Mouse (Mus musculus): Measurements from ENCODE around the gene Hipk1.

- TF ChIP-seq CTCF (IDR thresholded peaks at IDR 0.05; ENCODE audit: low read depth) (no peak), EP300 (IDR thresholded peaks at IDR 0.05; ENCODE audit: low read depth) (no peak)
Observed at GRCm38 (mm10) chr3:103704661-103705060, 86.7 kb downstream of the Hipk1 start.

Data from heart, postnatal 0 days (tissue).